Mouse (Mus musculus) common myeloid progenitor, adult 5-6 weeks (primary cell): ENCODE results near the gene Pgm5. TPM values are rescaled to one million over a fixed set of nuclear protein-coding genes. Genes with fewer than 3 reads are reported as not detected.

Source experiments
- ATAC-seq: replicated peaks from 2 replicates; pipeline ENCODE4 v1.8.0; 2016; ENCODE audit warnings: low read depth, mild to moderate bottlenecking, moderate TSS enrichment, inconsistent platforms; ENCODE audit not compliant: poor library complexity, severe bottlenecking
- total RNA-seq: library from RNA; stranded (forward); fragments of 200-1000, 187-1606 nt; gene quantifications from 2 replicates; pipeline ENCODE4 v1.2.3, GENCODE M21; 2017

The Pgm5 gene
- total RNA-seq, 1 experiment from 2014 or later = not detected

GRCm38 (mm10) chr19:24873873-24874272 lies 12.2 kb upstream of the Pgm5 start:
- no peak for ATAC-seq

GRCm38 (mm10) chr19:24871037-24871635 lies 9.5 kb upstream of the Pgm5 start:
- peak; percentile 69 for ATAC-seq

DNA sequence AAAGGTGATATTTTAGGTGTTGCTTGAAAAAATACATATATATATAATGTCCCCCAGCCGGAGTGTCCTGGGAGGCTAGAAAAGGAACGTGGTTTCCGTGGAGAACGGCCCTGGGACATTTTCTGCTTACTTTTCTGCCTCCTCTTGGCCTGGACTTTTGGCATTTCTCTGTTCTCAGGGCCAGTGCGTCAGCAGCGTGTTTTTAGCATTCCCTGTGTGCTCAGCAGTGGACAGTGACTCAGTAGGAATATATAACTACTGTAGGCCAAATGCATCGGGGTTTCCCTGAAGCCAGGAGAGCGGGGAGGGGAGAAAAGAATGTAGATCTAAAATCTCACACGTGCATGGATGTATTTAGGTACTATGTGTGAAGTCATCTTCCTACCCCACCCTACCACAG lies 3.8 kb upstream of the Pgm5 start:
- no peak for ATAC-seq

- no peak for ATAC-seq
These were observed 411 bp downstream of the Pgm5 start for GRCm38 (mm10) chr19:24861276-24861611.

DNA sequence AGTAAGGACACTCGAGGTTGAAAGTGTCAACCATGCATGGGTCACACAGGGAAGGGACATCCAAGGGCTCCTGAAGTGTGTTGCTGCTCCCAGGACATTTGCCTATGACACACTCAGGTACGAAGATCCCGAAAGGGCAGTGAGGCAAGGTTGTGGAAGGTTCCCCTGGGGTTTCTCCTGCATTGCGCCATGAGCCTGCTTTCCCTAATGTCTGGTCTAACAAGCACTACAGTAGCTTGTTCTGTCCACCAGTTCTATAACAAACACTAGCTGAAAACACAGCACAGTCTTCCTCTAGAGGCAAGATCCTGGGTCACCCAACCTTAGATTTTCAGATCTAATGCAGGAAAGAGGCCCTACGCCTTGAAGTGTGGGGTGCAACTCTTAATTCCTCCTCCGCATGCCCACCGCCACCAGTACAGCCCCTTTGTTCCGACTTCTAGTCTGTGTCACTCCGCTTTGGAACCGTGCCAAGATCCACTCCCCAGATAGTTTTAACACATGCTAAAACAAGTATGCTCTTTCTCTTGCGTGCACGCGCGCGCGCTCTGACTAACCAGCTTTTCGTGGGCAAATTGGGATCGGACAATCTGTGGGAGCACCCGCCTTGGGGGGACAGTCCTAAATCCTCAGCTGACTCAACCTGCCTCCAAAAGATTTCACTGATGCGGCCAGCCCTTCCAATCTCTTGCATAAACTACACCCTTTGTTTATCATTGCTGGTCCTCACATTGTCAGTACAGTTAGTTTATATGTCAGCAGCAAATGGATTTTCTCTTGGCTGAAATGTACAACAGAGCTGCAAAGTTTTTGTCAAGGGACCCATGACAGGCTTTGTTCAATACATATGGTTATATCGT lies 10.0 kb downstream of the Pgm5 start:
- no peak for ATAC-seq

- no peak for ATAC-seq
These were observed 12.8 kb downstream of the Pgm5 start for GRCm38 (mm10) chr19:24848844-24849243.

DNA sequence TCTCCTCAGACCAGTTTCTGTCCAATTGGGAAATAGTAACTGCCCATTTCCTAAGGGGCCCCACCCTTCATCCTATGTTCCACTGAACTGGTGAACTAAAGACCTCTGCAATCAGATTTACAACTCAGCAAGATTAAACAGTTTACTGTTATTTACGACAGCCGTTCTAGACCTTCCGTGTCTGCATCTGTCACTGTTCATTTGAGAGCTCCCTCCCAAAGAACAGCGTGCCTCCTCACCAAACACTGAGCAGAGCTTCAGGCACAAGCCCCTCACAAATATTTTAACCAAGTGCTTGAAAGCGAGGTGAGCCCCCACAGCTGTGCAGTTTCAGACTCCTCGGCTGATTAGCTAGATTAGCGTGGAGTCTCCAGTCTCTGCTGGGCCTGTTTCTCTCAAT lies 13.3 kb downstream of the Pgm5 start:
- ATAC-seq = no peak

DNA sequence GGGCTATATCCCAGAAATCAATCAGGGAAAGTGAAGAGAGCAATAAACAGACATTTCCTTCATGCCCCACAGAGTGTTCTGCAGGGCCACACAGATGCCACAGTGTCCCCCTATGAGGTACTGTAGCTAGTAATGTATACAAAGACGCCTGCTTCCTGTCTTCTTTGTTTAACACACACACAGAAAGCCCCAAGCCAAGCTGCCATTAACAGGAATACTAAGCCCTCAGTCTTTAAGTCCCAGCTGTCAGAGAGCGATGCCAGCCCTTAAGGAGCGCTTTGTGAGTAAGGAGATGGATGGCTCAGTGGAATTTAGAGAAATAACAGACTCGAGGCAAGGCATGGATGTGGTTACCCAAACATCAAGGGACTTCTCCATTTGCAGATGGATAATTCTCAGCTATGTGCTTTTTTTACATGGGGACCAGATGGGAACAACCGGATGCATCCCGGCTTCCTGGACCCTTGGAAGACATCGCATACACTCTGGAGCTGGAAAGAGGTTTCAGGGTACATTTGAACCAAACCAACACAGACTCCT lies 16.6 kb downstream of the Pgm5 start:
- no peak for ATAC-seq

DNA sequence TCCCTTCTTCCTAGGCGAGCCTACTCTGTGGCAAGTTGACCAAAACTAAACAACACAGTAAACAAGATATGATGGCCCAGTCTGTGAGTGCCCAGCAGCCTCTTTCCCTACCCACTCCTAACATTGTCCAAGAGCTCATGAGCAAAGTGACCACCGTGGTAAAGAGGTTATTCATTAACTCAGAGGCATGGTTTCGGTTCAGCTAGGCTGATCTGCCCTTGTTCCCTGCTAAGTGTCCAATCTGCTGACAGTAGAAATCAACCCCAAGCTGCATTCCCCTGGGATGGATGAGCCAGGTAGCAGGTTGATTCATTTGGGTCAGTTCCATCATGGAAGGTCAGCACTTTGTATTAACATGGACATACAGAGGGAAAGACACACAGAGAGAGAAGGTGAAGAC lies 19.6 kb downstream of the Pgm5 start:
- no peak for ATAC-seq

GRCm38 (mm10) chr19:24824517-24824916 lies 37.1 kb downstream of the Pgm5 start:
- no peak for ATAC-seq

DNA sequence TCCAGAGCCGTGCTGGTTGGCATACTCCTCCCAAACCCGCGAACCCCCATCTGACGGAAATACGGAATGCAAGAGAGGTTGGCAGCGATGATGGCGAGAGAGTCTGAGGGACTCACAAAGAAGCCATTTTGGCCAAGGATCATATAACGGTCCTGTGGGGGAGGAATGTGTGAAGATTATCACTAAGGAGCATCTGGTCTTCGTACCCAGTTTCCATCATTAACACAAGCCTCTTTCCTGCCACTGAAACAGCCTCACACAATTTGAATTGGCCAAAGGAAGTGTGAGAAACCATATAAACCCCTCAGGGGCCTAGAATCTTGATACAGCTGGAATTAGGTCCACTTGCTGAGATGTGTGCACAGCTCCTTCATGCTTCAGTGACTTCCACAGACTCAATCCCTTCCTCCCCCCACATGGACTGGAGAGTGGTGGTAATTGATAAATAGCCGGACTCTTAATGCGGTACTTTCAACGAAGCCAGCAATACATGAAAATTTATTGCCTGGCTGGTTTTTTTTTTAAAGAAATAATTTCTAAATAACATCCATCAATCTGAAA lies 45.9 kb downstream of the Pgm5 start:
- no peak for ATAC-seq

- ATAC-seq = no peak
These were observed 48.8 kb downstream of the Pgm5 start for GRCm38 (mm10) chr19:24812861-24813293.

- no peak for ATAC-seq
These were observed 49.4 kb downstream of the Pgm5 start for GRCm38 (mm10) chr19:24812106-24812810.

GRCm38 (mm10) chr19:24811451-24811850 lies 50.2 kb downstream of the Pgm5 start:
- no peak for ATAC-seq

GRCm38 (mm10) chr19:24806013-24806412 lies 55.6 kb downstream of the Pgm5 start:
- ATAC-seq = no peak

- peak; percentile 23; the same call in 1 of the 2 replicates for ATAC-seq
These were observed 64.0 kb downstream of the Pgm5 start for GRCm38 (mm10) chr19:24797606-24798005.

GRCm38 (mm10) chr19:24794350-24794749 lies 67.3 kb downstream of the Pgm5 start:
- peak; percentile 72 for ATAC-seq

DNA sequence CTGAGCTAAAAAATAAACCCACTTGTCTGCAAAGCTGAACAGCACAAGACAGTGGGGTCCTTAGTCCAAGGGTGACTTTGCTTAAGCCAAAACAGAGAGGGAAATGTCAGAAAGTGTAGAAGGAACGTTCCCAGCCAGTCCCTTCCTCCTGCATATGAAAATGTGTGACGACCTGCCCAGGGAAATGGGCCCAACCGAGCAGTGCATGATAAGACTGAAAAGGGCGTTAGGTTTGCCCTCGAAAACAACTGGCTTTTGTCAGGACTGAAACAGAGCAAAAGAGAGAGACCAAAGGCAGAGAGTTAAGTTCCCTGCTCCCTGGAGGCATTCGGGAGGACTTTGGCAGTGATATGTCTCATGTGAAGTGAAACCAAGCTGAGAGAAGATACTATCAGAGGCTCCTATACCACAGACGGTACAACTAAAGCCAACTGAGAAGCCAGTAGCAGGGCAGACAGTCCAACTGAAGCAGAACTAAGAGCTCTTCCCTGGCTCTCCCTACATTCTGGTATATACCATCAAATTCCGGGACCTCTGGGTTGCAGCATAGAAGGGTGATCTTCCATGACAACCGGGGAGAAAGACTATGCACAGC lies 68.0 kb downstream of the Pgm5 start:
- ATAC-seq = no peak

GRCm38 (mm10) chr19:24792876-24793275 lies 68.8 kb downstream of the Pgm5 start:
- no peak for ATAC-seq

DNA sequence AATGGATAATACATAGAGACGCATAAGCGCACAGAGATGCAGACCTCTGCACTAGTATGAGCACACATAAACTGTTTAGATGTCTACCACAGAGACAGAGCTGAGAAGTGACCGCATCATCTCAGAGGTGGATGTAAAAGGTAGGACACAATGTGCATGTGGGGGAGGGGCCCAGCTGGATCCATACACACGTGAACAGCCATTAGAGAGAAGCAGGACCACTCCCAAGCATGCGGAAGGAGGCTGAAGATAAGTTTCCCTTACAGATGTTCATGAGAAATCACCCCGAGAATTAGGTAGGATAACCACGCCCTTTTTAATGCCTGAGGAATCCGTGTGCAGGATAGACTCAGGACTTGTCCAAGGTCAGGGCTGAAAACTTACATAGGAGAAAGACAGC lies 75.8 kb downstream of the Pgm5 start:
- ATAC-seq = no peak
